Mouse (Mus musculus): ENCODE data around the gene Itga9.
A peak's percentile ranks its signal among the peaks of the same experiment; 100 is the strongest.

DNA sequence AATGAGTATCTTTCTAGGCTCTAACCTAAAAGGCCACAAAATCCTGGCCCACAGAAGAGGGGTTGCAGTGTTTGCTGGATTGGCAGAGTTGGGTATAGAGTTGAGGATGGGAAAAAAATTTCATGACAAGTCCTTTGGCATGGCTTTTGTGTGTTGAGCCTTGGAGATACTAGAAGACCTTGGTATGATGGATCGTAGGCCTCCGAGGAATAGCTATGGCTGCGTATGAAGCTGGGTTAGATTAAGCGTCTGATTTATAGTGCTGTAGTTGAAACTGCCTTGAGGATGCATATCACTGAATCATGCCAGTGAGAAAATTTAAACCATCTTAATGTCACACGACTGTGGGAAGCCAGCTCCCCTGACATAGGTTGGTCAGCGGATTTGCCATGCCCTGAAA is 114.6 kb downstream of the Itga9 start:
- TF ChIP-seq MAX (IDR thresholded peaks at IDR 0.05; ENCODE audit: low read depth) (no peak), POLR2A (IDR thresholded peaks at IDR 0.05; ENCODE audit: insufficient read length, low read depth) (no peak), MYOG (IDR thresholded peaks at IDR 0.05; ENCODE audit: control insufficient read depth in 1 of 3, insufficient read depth in 1 of 3, insufficient read length in 2 of 3, low read depth in 2 of 3) (peak in 1 of 3 experiments; percentile 7), MYOD1 (IDR thresholded peaks at IDR 0.05; ENCODE audit: control insufficient read depth in 1 of 3, insufficient read length in 2 of 3, low read depth in 2 of 3) (peak in 1 of 3 experiments; percentile 5), USF1 (IDR thresholded peaks at IDR 0.05; ENCODE audit: low read depth) (no peak), E2F4 (IDR thresholded peaks at IDR 0.05; ENCODE audit: insufficient read depth) (no peak), TCF12 (IDR thresholded peaks at IDR 0.05; ENCODE audit: insufficient read depth, poor library complexity, severe bottlenecking) (no peak)

All from myocyte (in vitro differentiated cells).